Mouse (Mus musculus): ENCODE data around the gene Tgif1.

GRCm38 (mm10) chr17:70817862-70818451 lies 35.4 kb downstream of the Tgif1 start:
- TF ChIP-seq CEBPB (IDR thresholded peaks at IDR 0.05; ENCODE audit: insufficient read depth, poor library complexity, severe bottlenecking) (no peak), USF1 (IDR thresholded peaks at IDR 0.05; ENCODE audit: low read depth) (no peak), POLR2A (IDR thresholded peaks at IDR 0.05; ENCODE audit: insufficient read length, low read depth) (no peak), E2F4 (IDR thresholded peaks at IDR 0.05; ENCODE audit: insufficient read depth) (no peak), MAX (IDR thresholded peaks at IDR 0.05; ENCODE audit: low read depth) (no peak), POLR2AphosphoS2 (IDR thresholded peaks at IDR 0.05; ENCODE audit: insufficient read length, low read depth) (no peak), MYOG (IDR thresholded peaks at IDR 0.05; ENCODE audit: control insufficient read depth in 1 of 3, insufficient read depth in 1 of 3, insufficient read length in 2 of 3, low read depth in 2 of 3) (no peak), TCF3 (IDR thresholded peaks at IDR 0.05; ENCODE audit: insufficient read length, low read depth) (no peak), TCF12 (IDR thresholded peaks at IDR 0.05; ENCODE audit: insufficient read depth, poor library complexity, severe bottlenecking) (no peak), MYOD1 (IDR thresholded peaks at IDR 0.05; ENCODE audit: control insufficient read depth in 1 of 3, insufficient read length in 2 of 3, low read depth in 2 of 3) (no peak)
